Mouse (Mus musculus): ENCODE data around the gene Ppfia3. TPM values are rescaled to one million over a fixed set of nuclear protein-coding genes. Genes with fewer than 3 reads are reported as not detected.
"Not testable (repeated sequence)": the region's sequence is repeated elsewhere in the genome, so short reads cannot be mapped to it uniquely, and the experiment has no call there.

Gene Ppfia3
- polyA plus RNA-seq, 1 experiment, result 0.27 TPM

DNA sequence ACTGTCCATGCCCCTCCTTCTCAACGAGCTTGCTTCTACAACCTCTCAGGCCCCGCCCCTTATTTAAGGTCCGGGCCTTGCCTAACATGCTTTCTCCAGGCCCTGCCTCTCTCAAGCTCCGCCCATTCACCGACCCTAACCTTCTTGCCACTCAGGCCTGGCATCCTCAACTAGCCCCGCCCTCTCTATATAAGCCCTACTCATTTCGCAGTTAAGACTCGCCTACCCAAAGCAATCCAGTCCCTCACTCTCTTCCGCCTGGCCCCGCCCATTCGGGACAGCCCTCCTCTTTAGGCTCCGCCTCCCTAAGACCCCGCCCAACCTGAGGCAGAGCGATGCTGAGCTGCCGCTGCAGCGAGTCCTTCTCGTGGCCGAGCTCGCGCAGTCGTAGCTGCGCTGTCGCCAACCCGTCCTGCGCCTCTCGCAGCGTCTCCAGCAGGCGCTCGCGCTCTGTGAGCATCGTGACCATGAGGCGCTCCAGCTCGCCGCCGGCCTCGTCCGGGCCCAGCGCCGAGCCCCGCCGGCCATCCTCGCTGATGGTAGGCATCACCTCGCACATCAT, 5.5 kb downstream of the Ppfia3 start:
- peaks cover 15% of the 10 kb centered on the region for H3K27me3 ChIP-seq (ENCODE audit: control insufficient read depth, insufficient read depth, low read length)
- WGBS, result under 1% methylated on average over 43 of the region's 43 CpGs
- H3K36me3 ChIP-seq (ENCODE audit: control insufficient read depth, insufficient read depth, low read length), result no peaks in the 10 kb centered on the region
- DNase-seq (ENCODE audit: low read depth in 1 of 2, low spot score in 2 of 2), result peak; percentile 63 to 80
- H3K27ac ChIP-seq (ENCODE audit: insufficient read depth, low read length), result no peak overlapping the region
- TF ChIP-seq POLR2A (IDR thresholded peaks at IDR 0.05; ENCODE audit: low read depth, low read length), result no peak
- no peak for TF ChIP-seq CTCF (IDR thresholded peaks at IDR 0.05; ENCODE audit: extremely low read depth, insufficient read depth, insufficient read length, insufficient replicate concordance)
- peak overlapping the region; percentile 58; the same call in 1 of the 2 replicates for H3K4me3 ChIP-seq (ENCODE audit: extremely low read depth, insufficient read depth, insufficient read length)
- peaks cover 8% of the 10 kb centered on the region for H3K4me1 ChIP-seq (ENCODE audit: control insufficient read depth, insufficient read depth, insufficient read length)

DNA sequence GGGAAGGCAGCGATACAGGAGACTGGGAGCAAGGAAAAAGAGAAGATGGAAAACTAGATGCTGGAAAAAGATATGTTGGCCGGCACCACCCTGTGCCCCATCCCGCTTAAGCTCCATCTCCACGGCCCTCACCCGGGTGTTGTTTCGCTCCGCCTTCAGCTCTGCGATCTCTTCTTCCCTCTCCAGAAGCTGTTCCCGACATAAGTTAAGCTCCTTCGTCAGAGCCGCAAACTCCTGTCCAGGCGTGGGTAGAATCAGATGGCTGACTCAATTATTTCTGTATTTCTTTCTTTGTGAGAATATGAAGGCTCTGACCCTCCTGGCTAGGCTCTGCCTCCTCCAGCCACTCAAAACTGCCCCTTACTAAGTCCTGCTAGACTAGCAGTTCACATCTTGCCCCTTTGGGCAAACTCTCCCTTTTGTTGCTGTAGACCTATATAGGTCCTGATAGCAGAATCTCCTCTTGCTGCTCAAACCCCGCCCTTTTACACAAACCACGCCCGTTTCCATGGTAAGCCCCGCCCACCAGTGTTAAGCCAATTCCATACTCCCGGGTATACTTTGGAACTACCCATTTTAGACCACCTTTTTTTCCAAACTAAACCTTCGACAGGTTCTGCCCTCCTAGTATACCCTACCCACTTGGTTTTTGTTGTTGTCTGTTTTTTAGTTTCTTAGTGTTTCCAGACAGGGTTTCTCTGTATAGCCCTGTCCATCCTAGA, 6.3 kb downstream of the Ppfia3 start:
- Histone ChIP-seq H3K27ac (ENCODE audit: insufficient read depth, low read length) (no peak overlapping the region), H3K4me3 (ENCODE audit: extremely low read depth, insufficient read depth, insufficient read length) (no peak overlapping the region), H3K36me3 (ENCODE audit: control insufficient read depth, insufficient read depth, low read length) (no peaks in the 10 kb centered on the region), H3K27me3 (ENCODE audit: control insufficient read depth, insufficient read depth, low read length) (peaks cover 13% of the 10 kb centered on the region), H3K4me1 (ENCODE audit: control insufficient read depth, insufficient read depth, insufficient read length) (peaks cover 6% of the 10 kb centered on the region)
- DNase-seq (ENCODE audit: low read depth in 1 of 2, low spot score in 2 of 2), result no peak
- WGBS, result 54% methylated on average over 18 of the region's 18 CpGs
- TF ChIP-seq POLR2A (IDR thresholded peaks at IDR 0.05; ENCODE audit: low read depth, low read length) (no peak), CTCF (IDR thresholded peaks at IDR 0.05; ENCODE audit: extremely low read depth, insufficient read depth, insufficient read length, insufficient replicate concordance) (no peak)

DNA sequence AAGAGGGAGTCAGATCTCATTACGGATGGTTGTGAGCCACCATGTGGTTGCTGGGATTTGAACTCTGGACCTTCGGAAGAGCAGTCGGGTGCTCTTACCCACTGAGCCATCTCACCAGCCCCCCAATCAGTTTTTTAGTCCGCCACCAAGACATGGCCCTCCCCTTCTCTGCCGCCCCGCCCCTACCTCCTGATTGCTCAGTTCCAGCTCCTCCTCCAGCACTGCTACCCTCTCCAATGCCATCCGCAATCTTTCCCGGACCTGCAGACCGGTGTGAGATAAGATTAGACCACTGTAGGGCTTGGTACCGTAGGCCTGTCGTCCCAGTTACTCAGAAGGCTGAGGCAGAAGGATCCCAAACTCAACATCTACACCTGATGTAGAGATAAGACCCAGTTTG, 7.7 kb downstream of the Ppfia3 start:
- 62% methylated on average over 11 of the region's 11 CpGs for WGBS
- H3K4me1 ChIP-seq (ENCODE audit: control insufficient read depth, insufficient read depth, insufficient read length); H3K27ac ChIP-seq (ENCODE audit: insufficient read depth, low read length); H3K36me3 ChIP-seq (ENCODE audit: control insufficient read depth, insufficient read depth, low read length); DNase-seq (ENCODE audit: low read depth in 1 of 2, low spot score in 2 of 2); H3K4me3 ChIP-seq (ENCODE audit: extremely low read depth, insufficient read depth, insufficient read length): not testable (repeated sequence)
- peaks cover 13% of the 10 kb centered on the region for H3K27me3 ChIP-seq (ENCODE audit: control insufficient read depth, insufficient read depth, low read length)

DNA sequence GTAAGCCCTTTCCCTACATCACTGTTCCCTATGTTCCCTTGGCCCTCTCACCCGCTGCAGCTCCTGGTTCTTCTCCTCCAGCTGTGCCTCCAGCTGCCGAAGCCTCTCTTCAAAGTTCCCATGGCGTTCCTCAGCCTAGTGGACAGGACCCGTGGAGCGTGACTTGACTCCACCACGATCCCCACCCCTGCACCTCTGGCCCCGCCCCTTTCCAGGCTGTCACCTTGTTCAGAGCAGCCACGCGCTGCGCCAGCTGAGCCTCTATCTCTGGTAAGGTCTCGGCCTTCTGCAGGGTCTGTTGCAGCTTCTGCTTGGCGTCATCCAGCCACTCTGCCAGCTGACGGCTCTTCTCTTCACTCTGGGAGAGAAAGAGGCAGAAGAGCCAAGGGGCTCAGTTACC, 10.7 kb downstream of the Ppfia3 start:
- Histone ChIP-seq H3K4me3 (ENCODE audit: extremely low read depth, insufficient read depth, insufficient read length) (no peak overlapping the region), H3K36me3 (ENCODE audit: control insufficient read depth, insufficient read depth, low read length) (no peaks in the 10 kb centered on the region), H3K27me3 (ENCODE audit: control insufficient read depth, insufficient read depth, low read length) (peaks cover 1% of the 10 kb centered on the region; the same call in 1 of the 2 replicates), H3K27ac (ENCODE audit: insufficient read depth, low read length) (no peak overlapping the region), H3K4me1 (ENCODE audit: control insufficient read depth, insufficient read depth, insufficient read length) (no peaks in the 10 kb centered on the region; the same call in 1 of the 2 replicates)
- WGBS, result 57% methylated on average over 13 of the region's 13 CpGs
- no peak for TF ChIP-seq CTCF (IDR thresholded peaks at IDR 0.05; ENCODE audit: extremely low read depth, insufficient read depth, insufficient read length, insufficient replicate concordance)
- TF ChIP-seq POLR2A (IDR thresholded peaks at IDR 0.05; ENCODE audit: low read depth, low read length), result no peak
- no peak for DNase-seq (ENCODE audit: low read depth in 1 of 2, low spot score in 2 of 2)

DNA sequence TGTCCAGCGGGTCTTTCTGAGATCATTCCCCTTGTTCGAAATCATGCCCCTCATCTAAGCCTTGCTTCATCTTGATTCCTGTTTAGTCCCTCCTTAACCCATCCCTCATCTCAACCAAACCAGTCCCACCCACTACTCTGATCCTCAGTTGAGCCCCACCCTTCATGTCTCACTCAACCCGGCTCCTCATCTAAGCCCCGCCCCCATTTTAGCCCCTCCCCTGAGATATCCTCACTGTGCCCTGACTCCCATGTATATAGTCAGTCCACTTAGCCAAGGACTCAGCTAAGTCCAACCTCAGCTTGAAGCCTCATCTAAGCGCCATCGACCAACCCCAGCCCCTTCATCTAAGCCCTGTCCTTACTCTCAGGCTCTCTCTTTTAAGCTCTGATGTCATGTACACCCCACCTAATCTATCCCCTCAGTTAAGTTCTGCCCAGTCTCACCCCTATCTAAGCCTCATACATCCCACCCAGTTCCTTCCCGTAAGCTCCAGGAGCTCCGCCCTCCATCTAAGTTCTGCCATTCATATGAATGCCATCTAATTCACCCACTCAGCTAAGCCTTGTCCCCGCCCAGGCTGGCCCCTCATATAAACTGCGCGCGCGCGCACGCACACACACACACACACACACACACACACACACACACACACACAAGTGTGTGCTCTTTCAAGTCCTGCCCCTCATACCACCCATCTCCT, 11.3 kb downstream of the Ppfia3 start:
- no peak for DNase-seq (ENCODE audit: low read depth in 1 of 2, low spot score in 2 of 2)
- TF ChIP-seq POLR2A (IDR thresholded peaks at IDR 0.05; ENCODE audit: low read depth, low read length) (no peak), CTCF (IDR thresholded peaks at IDR 0.05; ENCODE audit: extremely low read depth, insufficient read depth, insufficient read length, insufficient replicate concordance) (no peak)
- no peak overlapping the region for H3K27ac ChIP-seq (ENCODE audit: insufficient read depth, low read length)
- no peaks in the 10 kb centered on the region for H3K4me1 ChIP-seq (ENCODE audit: control insufficient read depth, insufficient read depth, insufficient read length)
- no peak overlapping the region for H3K4me3 ChIP-seq (ENCODE audit: extremely low read depth, insufficient read depth, insufficient read length)
- H3K36me3 ChIP-seq (ENCODE audit: control insufficient read depth, insufficient read depth, low read length), result no peaks in the 10 kb centered on the region
- 71% methylated on average over 15 of the region's 15 CpGs for WGBS
- H3K27me3 ChIP-seq (ENCODE audit: control insufficient read depth, insufficient read depth, low read length), result peaks cover 1% of the 10 kb centered on the region; the same call in 1 of the 2 replicates

DNA sequence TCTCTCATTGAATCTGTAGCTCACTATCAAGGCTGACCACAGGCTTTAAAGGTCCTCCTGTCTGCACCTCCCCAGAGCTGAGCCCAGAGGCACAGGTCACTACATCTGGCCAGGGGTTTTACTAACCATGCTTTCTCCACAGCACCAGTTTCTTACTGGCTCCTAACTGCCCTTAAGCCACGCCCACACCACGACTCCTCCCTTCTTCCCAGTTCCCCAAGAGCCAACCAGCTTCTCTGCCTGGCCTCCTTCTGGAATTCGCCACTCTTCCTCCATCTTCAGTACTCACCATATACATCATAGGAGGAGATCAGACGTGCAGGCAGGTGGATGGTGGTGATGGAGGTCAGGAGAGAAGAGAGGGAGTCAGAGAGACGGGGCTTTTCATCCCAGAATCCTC, 13.8 kb downstream of the Ppfia3 start:
- TF ChIP-seq POLR2A (IDR thresholded peaks at IDR 0.05; ENCODE audit: low read depth, low read length) (no peak), CTCF (IDR thresholded peaks at IDR 0.05; ENCODE audit: extremely low read depth, insufficient read depth, insufficient read length, insufficient replicate concordance) (no peak)
- Histone ChIP-seq H3K4me3 (ENCODE audit: extremely low read depth, insufficient read depth, insufficient read length) (no peak overlapping the region), H3K27ac (ENCODE audit: insufficient read depth, low read length) (no peak overlapping the region), H3K27me3 (ENCODE audit: control insufficient read depth, insufficient read depth, low read length) (0 out of 2 replicates have a peak, but pooled peaks cover 1% of the 10 kb centered on the region), H3K4me1 (ENCODE audit: control insufficient read depth, insufficient read depth, insufficient read length) (no peaks in the 10 kb centered on the region), H3K36me3 (ENCODE audit: control insufficient read depth, insufficient read depth, low read length) (no peaks in the 10 kb centered on the region)
- no peak for DNase-seq (ENCODE audit: low read depth in 1 of 2, low spot score in 2 of 2)
- WGBS, result 55% methylated on average over 5 of the region's 5 CpGs

All from spleen, adult 2 months (tissue).